Mouse (Mus musculus) testis, adult 2 months (tissue): ENCODE results near the gene Prkag2. TPM values are rescaled to one million over a fixed set of nuclear protein-coding genes. Genes with fewer than 3 reads are reported as not detected.
"Not testable (repeated sequence)": the region's sequence is repeated elsewhere in the genome, so short reads cannot be mapped to it uniquely, and the experiment has no call there.

Experiments used
- H3K27ac ChIP-seq: fragments of 200-500 bp; 2 replicates; pipeline ENCODE4 v1.5.1; 2012; ENCODE audit warnings: low read depth, low read length; ENCODE audit not compliant: control insufficient read depth, insufficient read depth
- H3K27me3 ChIP-seq: fragments of 200-500 bp; 2 replicates; pipeline ENCODE4 v1.6.1; 2012; ENCODE audit warnings: mild to moderate bottlenecking, low read length, moderate library complexity; ENCODE audit not compliant: control insufficient read depth, insufficient read depth
- H3K36me3 ChIP-seq: fragments of 200-500 bp; 2 replicates; pipeline ENCODE4 v1.6.1; 2012; ENCODE audit warnings: mild to moderate bottlenecking, low read length; ENCODE audit not compliant: control insufficient read depth, insufficient read depth
- H3K4me1 ChIP-seq: fragments of 200-500 bp; 2 replicates; pipeline ENCODE4 v1.6.1; 2012; ENCODE audit warnings: low read length; ENCODE audit not compliant: control insufficient read depth, insufficient read depth
- H3K4me3 ChIP-seq: fragments of 200-500 bp; 2 replicates; pipeline ENCODE4 v1.5.1; 2012; ENCODE audit warnings: low read depth, mild to moderate bottlenecking, low read length, moderate library complexity, mixed read lengths; ENCODE audit not compliant: control insufficient read depth
- CTCF ChIP-seq: fragments of 200-500 bp; IDR thresholded peaks from 2 replicates; pipeline ENCODE4 v1.5.1; 2012; ENCODE audit warnings: low read depth, mild to moderate bottlenecking, inconsistent platforms, low read length, moderate library complexity; ENCODE audit not compliant: control insufficient read depth, insufficient read depth, insufficient replicate concordance
- POLR2A ChIP-seq: fragments of 200-500 bp; IDR thresholded peaks from 2 replicates; pipeline ENCODE4 v1.6.1; 2012; ENCODE audit warnings: low read depth, mild to moderate bottlenecking, inconsistent platforms, low read length, moderate library complexity; ENCODE audit not compliant: control insufficient read depth
- polyA plus RNA-seq: library from polyadenylated mRNA; depleted of rRNA; stranded (reverse); fragments of >200 nt; gene quantifications from 2 replicates; pipeline ENCODE4 v1.2.3, GENCODE M21; 2012

Prkag2 gene
- polyA plus RNA-seq, 1 experiment = 149 TPM

- Histone ChIP-seq H3K36me3 (no peaks in the 10 kb centered on the region), H3K27me3 (no peaks in the 10 kb centered on the region), H3K4me1 (no peaks in the 10 kb centered on the region), H3K27ac (no peak overlapping the region), H3K4me3 (no peak overlapping the region)
- no peak for TF ChIP-seq POLR2A
- TF ChIP-seq CTCF = no peak
These were observed 236.6 kb downstream of the Prkag2 start for GRCm38 (mm10) chr5:24863804-24864203.

DNA sequence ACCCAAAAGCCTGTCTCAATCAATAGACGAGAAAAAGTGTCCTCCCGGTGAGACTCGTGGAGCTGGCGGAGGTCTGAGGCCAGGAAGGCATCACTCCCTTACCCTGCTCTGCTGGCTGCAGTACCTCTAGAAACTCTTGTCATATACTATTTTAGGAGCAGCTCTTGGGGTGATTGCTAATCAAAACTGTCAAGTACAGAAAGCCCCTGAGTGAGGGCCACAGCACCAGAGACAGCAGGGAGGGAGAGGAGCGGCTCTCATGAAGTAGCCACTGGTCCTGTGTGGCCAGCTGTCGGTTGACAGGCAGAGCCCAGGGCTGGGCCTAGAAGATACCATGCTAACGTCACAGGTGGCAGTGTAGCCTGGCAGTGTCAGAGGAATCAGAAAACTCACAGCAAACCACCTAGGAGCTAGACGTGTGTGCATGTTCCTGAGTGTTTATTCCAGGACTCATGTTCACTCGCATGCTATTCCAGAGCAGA is 239.0 kb downstream of the Prkag2 start:
- Histone ChIP-seq H3K27me3 (no peaks in the 10 kb centered on the region), H3K4me1 (no peaks in the 10 kb centered on the region), H3K4me3 (no peak overlapping the region), H3K36me3 (no peaks in the 10 kb centered on the region), H3K27ac (no peak overlapping the region)
- TF ChIP-seq CTCF = no peak

DNA sequence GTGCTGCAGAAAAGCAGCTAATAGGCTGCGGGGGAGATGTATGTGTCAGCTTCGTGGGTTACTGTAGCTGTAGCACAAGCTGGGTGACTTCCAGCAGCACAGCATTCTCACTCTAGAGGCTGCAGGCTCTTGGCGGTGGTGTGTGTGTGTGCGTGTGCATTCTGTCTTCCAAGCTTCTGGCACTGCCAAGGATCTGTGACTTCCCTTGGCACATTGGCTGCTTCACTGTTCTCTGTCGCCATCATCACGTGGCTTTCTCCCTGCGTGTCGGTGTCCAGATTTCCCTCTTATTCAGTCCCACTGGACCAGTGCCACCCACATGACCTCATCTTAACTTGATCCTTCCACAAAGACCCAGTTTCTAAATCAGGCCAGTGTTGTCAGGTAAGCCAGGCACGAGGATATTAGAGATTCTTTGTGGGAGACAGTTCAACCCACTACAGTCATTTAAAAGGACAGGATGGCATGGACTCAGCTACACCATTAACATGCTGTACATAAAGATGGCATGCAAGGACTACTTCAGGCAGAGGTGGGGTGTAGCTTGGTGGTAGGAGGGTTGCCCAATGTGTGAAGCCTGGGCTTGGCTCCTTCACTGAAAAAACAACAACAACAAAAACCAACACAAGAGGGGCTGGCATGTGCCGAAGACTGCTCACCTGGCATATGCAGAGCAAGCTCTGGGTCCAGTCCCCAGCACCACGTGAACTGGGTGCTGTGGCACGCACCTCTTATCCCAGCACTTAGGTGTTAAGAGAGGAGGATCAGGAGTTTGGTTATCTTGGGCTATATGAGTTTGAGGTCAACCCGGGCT is 239.6 kb downstream of the Prkag2 start:
- Histone ChIP-seq H3K27ac (no peak overlapping the region), H3K36me3 (no peaks in the 10 kb centered on the region), H3K27me3 (no peaks in the 10 kb centered on the region), H3K4me3 (no peak overlapping the region), H3K4me1 (no peaks in the 10 kb centered on the region)
- no peak for TF ChIP-seq CTCF
- no peak for TF ChIP-seq POLR2A

GRCm38 (mm10) chr5:24859771-24860540 is 240.5 kb downstream of the Prkag2 start:
- no peaks in the 10 kb centered on the region for H3K4me1 ChIP-seq
- no peak overlapping the region for H3K4me3 ChIP-seq
- TF ChIP-seq CTCF (no peak), POLR2A (no peak)
- no peak overlapping the region for H3K27ac ChIP-seq
- no peaks in the 10 kb centered on the region for H3K36me3 ChIP-seq
- H3K27me3 ChIP-seq = no peaks in the 10 kb centered on the region

DNA sequence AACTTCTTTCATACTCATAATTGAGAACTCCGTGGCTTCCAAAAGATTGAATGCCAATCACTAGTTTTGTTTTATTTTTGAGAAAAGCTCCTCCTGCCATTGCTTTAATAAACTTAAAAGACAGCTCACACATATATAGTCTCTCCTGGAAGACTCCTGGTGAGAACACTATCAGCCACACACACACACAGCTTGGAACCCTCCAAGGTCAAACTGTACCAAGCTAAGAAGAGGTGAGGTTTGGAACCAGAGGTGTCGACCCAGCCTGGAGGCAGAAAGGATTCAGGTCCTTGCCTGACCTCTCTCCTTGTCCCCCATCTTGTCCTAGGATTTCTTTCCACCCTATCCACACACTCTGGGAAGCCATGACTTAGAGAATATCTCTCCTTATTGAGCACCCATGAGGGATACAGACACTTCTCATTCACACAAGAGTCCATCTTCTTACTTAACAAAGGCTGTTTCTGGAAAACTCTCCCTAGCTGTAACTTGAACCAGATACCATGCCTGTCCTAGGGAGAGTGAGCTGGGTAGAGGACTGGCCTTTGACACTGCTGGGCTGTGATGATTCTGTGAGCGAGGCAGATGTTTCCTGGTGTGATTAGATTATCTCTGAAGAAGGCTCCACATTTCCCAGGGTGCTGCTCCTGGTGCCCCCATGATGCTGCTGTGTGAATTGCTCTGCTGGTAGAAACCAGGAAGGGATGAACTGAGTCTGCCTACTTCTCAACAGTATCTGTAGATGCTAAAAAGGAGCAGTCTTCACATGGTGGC is 245.4 kb downstream of the Prkag2 start:
- Histone ChIP-seq H3K4me3 (no peak overlapping the region), H3K27ac (no peak overlapping the region), H3K4me1 (no peaks in the 10 kb centered on the region), H3K27me3 (no peaks in the 10 kb centered on the region), H3K36me3 (no peaks in the 10 kb centered on the region)
- no peak for TF ChIP-seq CTCF
- TF ChIP-seq POLR2A = no peak

DNA sequence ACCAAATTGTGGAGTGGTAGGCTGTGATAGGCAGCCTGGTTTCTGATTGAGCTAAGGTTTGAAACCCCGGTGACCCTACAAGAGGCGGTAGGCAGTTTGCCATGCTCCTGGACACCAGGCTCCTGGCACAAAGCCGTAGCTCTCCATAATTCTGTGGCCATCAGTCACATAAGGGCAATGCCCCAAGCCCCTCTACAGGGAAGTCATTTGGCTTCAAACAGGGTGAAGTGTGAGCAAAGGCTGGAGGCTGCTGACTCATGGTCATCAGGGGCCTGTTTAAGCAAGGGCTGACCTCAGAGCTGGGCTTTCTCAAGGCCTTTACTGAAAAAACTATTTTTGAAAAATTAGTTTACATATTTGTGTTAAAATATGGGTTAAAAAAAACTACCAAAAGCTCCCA is 246.2 kb downstream of the Prkag2 start:
- Histone ChIP-seq H3K4me3 (no peak overlapping the region), H3K27me3 (no peaks in the 10 kb centered on the region), H3K4me1 (no peaks in the 10 kb centered on the region), H3K36me3 (no peaks in the 10 kb centered on the region), H3K27ac (no peak overlapping the region)
- TF ChIP-seq POLR2A = no peak
- no peak for TF ChIP-seq CTCF

DNA sequence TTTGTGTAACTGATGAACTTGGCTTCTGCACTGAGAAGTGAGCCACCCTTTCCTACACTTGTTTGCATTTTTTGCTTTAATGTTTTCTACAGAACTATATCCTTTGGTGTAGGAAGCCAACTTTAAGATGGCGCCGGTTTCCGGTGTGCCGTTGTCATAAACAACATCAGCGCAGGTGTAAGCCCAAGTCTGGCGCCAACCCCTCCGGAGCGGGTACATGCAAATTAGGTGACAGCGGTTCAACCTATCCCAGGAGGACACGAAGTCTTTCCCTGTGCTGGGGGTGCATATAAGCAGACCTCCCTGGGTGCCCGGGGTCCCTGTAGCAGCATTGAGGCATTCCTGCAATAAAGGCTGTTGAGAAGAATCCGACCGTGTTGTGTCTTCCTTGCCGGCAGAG is 252.2 kb downstream of the Prkag2 start:
- H3K4me1 ChIP-seq, H3K27me3 ChIP-seq, H3K36me3 ChIP-seq, H3K27ac ChIP-seq: not testable (repeated sequence)
- H3K4me3 ChIP-seq = peak overlapping the region; percentile 13
